Mouse (Mus musculus) intestine, postnatal 0 days (tissue): ENCODE data around the gene Wdfy3. TPM values are rescaled to one million over a fixed set of nuclear protein-coding genes. Genes with fewer than 3 reads are reported as not detected.
A peak's percentile ranks its signal among the peaks of the same experiment; 100 is the strongest.

Experiments used
- ATAC-seq: fragments of 200-750 bp; cut with Nextera tagmentation; 2 replicates; pipeline ENCODE4 v1.8.0; 2017; ENCODE audit warnings: mild to moderate bottlenecking, moderate TSS enrichment, moderate library complexity
- H3K27ac ChIP-seq: fragments of 300-500 bp; sonication (generic); 2 replicates; pipeline ENCODE4 v1.5.1; 2014; ENCODE audit warnings: mild to moderate bottlenecking, low read depth, low read length, moderate library complexity
- H3K27me3 ChIP-seq: fragments of 300-500 bp; sonication (generic); replicated peaks from 2 replicates; pipeline ENCODE4 v1.6.1; 2014; ENCODE audit warnings: low read length, mixed read lengths; ENCODE audit not compliant: control insufficient read depth, insufficient read depth
- H3K36me3 ChIP-seq: fragments of 300-500 bp; sonication (generic); 2 replicates; pipeline ENCODE4 v1.6.1; 2014; ENCODE audit warnings: mild to moderate bottlenecking, moderate library complexity; ENCODE audit not compliant: control insufficient read depth, insufficient read depth
- H3K4me1 ChIP-seq: fragments of 300-500 bp; sonication (generic); replicated peaks from 2 replicates; pipeline ENCODE4 v1.6.1; 2014; ENCODE audit warnings: antibody characterized with exemption, low read length, mixed read lengths; ENCODE audit not compliant: control insufficient read depth, insufficient read depth
- H3K4me2 ChIP-seq: fragments of 300-500 bp; sonication (generic); replicated peaks from 2 replicates; pipeline ENCODE4 v1.6.1; 2014; ENCODE audit warnings: low read depth, mild to moderate bottlenecking, moderate library complexity
- H3K4me3 ChIP-seq: fragments of 300-500 bp; sonication (generic); 2 replicates; pipeline ENCODE4 v1.5.1; 2014; ENCODE audit warnings: low read depth, low read length
- H3K9ac ChIP-seq: fragments of 300-500 bp; sonication (generic); 2 replicates; pipeline ENCODE4 v1.6.1; 2014; ENCODE audit warnings: mild to moderate bottlenecking, low read depth, low read length
- H3K9me3 ChIP-seq: fragments of 300-500 bp; sonication (generic); 2 replicates; pipeline ENCODE4 v1.6.1; 2016; ENCODE audit warnings: mixed run types; ENCODE audit not compliant: control insufficient read depth
- CTCF ChIP-seq: sonication (generic); IDR thresholded peaks from 2 replicates; pipeline ENCODE4 v1.5.1; 2016; ENCODE audit warnings: low read depth, mild to moderate bottlenecking, control low read depth, antibody characterized with exemption, moderate library complexity
- WGBS: fragments of 180-500 bp; shearing (Covaris S2); extraction: QIAGEN DNeasy Blood & Tissue Kit; methylation state at CpG from one replicate; pipeline ENCODE4 v1.1.7; 2014; 5-methylcytosine and 5-hydroxymethylcytosine counted together
- polyA plus RNA-seq: library from polyadenylated mRNA; unstranded; fragments of >200 nt; fragmentation: Nextera tagmentation; extraction: Ambion mirVana; gene quantifications from 2 replicates; pipeline ENCODE4 v1.2.1, GENCODE M21; 2015

Gene Wdfy3
- polyA plus RNA-seq, 1 experiment from 2014 or later: 7.0 TPM

GRCm38 (mm10) chr5:102010961-102011360 is 58.8 kb downstream of the Wdfy3 start:
- WGBS: 78% methylated on average over 2 of the region's 2 CpGs
- no peak overlapping the region for H3K4me2 ChIP-seq
- TF ChIP-seq CTCF: no peak

GRCm38 (mm10) chr5:102009606-102010005 is 60.1 kb downstream of the Wdfy3 start:
- Histone ChIP-seq H3K27ac (no peak overlapping the region), H3K4me3 (no peak overlapping the region), H3K9me3 (no peaks in the 10 kb centered on the region), H3K9ac (no peak overlapping the region), H3K4me2 (no peak overlapping the region), H3K27me3 (no peaks in the 10 kb centered on the region), H3K4me1 (no peaks in the 10 kb centered on the region), H3K36me3 (peaks cover 23% of the 10 kb centered on the region; the same call in 1 of the 2 replicates)
- no peak for TF ChIP-seq CTCF
- no peak for ATAC-seq
- WGBS: 86% methylated on average over 6 of the region's 6 CpGs

More at GRCm38 (mm10) chr5:102010961-102011360, 58.8 kb downstream of the Wdfy3 start:
- no peaks in the 10 kb centered on the region for H3K9me3 ChIP-seq
- ATAC-seq: no peak
- H3K36me3 ChIP-seq: peaks cover 24% of the 10 kb centered on the region; the same call in 1 of the 2 replicates
- H3K4me3 ChIP-seq: no peak overlapping the region
- H3K27me3 ChIP-seq: no peaks in the 10 kb centered on the region
- H3K9ac ChIP-seq: no peak overlapping the region
- no peaks in the 10 kb centered on the region for H3K4me1 ChIP-seq
- H3K27ac ChIP-seq: no peak overlapping the region

- Histone ChIP-seq H3K4me1 (no peaks in the 10 kb centered on the region), H3K4me3 (no peak overlapping the region), H3K9me3 (no peaks in the 10 kb centered on the region), H3K4me2 (no peak overlapping the region), H3K27ac (no peak overlapping the region), H3K27me3 (no peaks in the 10 kb centered on the region), H3K36me3 (peaks cover 23% of the 10 kb centered on the region; the same call in 1 of the 2 replicates), H3K9ac (no peak overlapping the region)
- no peak for TF ChIP-seq CTCF
- ATAC-seq: no peak
- WGBS: 76% methylated on average over 7 of the region's 7 CpGs
Observed at GRCm38 (mm10) chr5:102008712-102009111, 61.0 kb downstream of the Wdfy3 start.

GRCm38 (mm10) chr5:102006218-102006941 is 63.3 kb downstream of the Wdfy3 start:
- no peak overlapping the region for H3K27ac ChIP-seq
- no peak for ATAC-seq
- no peak for TF ChIP-seq CTCF
- no peaks in the 10 kb centered on the region for H3K9me3 ChIP-seq
- no peak overlapping the region for H3K9ac ChIP-seq
- no peaks in the 10 kb centered on the region for H3K27me3 ChIP-seq
- H3K4me1 ChIP-seq: no peaks in the 10 kb centered on the region
- no peak overlapping the region for H3K4me3 ChIP-seq
- H3K36me3 ChIP-seq: peaks cover 23% of the 10 kb centered on the region; the same call in 1 of the 2 replicates
- WGBS: 66% methylated on average over 6 of the region's 6 CpGs
- H3K4me2 ChIP-seq: no peak overlapping the region

GRCm38 (mm10) chr5:102003371-102003770 is 66.3 kb downstream of the Wdfy3 start:
- Histone ChIP-seq H3K9ac (no peak overlapping the region), H3K4me3 (no peak overlapping the region), H3K9me3 (no peaks in the 10 kb centered on the region), H3K27ac (no peak overlapping the region), H3K36me3 (peaks cover 13% of the 10 kb centered on the region; the same call in 1 of the 2 replicates), H3K4me2 (no peak overlapping the region), H3K27me3 (no peaks in the 10 kb centered on the region), H3K4me1 (no peaks in the 10 kb centered on the region)
- no peak for ATAC-seq
- 55% methylated on average over 3 of the region's 3 CpGs for WGBS
- TF ChIP-seq CTCF: no peak

- Histone ChIP-seq H3K27me3 (no peaks in the 10 kb centered on the region), H3K27ac (no peak overlapping the region), H3K9ac (no peak overlapping the region), H3K9me3 (no peaks in the 10 kb centered on the region), H3K36me3 (peaks cover 2% of the 10 kb centered on the region; the same call in 1 of the 2 replicates), H3K4me2 (no peak overlapping the region), H3K4me1 (no peaks in the 10 kb centered on the region), H3K4me3 (no peak overlapping the region)
- TF ChIP-seq CTCF: peak; percentile 40
- no peak for ATAC-seq
- whole genome bisulfite sequencing: 82% methylated on average over 8 of the region's 8 CpGs
Observed at GRCm38 (mm10) chr5:102001026-102001425, 68.7 kb downstream of the Wdfy3 start.
